Mouse (Mus musculus) hindbrain, embryonic 14.5 days (tissue): ENCODE data around the gene Prph. TPM values are rescaled to one million over a fixed set of nuclear protein-coding genes. Genes with fewer than 3 reads are reported as not detected.

Source experiments
- ATAC-seq: fragments of 200-750 bp; cut with Nextera tagmentation; 2 replicates; pipeline ENCODE4 v1.8.0; 2017; ENCODE audit warnings: moderate number of reproducible peaks, mild to moderate bottlenecking, moderate TSS enrichment, moderate library complexity; ENCODE audit not compliant: low FRiP score
- DNase-seq: peaks from one replicate; pipeline ENCODE4 v3.0.0-alpha.2; 2015; ENCODE audit warnings: low spot score
- H3K27ac ChIP-seq: fragments of 300-500 bp; sonication (generic); 2 replicates; pipeline ENCODE4 v1.5.1; 2014; ENCODE audit warnings: mild to moderate bottlenecking, moderate library complexity
- H3K27me3 ChIP-seq: fragments of 300-500 bp; sonication (generic); 2 replicates; pipeline ENCODE4 v1.6.1; 2014; ENCODE audit warnings: mild to moderate bottlenecking, low read length, mixed read lengths; ENCODE audit not compliant: control insufficient read depth, insufficient read depth
- H3K36me3 ChIP-seq: fragments of 300-500 bp; sonication (generic); replicated peaks from 2 replicates; pipeline ENCODE4 v1.6.1; 2014; ENCODE audit not compliant: control insufficient read depth, insufficient read depth
- H3K4me1 ChIP-seq: fragments of 300-500 bp; sonication (generic); replicated peaks from 2 replicates; pipeline ENCODE4 v1.6.1; 2014; ENCODE audit warnings: antibody characterized with exemption, low read length, mixed read lengths; ENCODE audit not compliant: control insufficient read depth, insufficient read depth
- H3K4me2 ChIP-seq: fragments of 300-500 bp; sonication (generic); replicated peaks from 2 replicates; pipeline ENCODE4 v1.6.1; 2014; ENCODE audit warnings: mild to moderate bottlenecking, moderate library complexity
- H3K4me3 ChIP-seq: fragments of 300-500 bp; sonication (generic); replicated peaks from 2 replicates; pipeline ENCODE4 v1.5.1; 2014; ENCODE audit warnings: mild to moderate bottlenecking, low read length
- H3K9ac ChIP-seq: fragments of 300-500 bp; sonication (generic); 2 replicates; pipeline ENCODE4 v1.6.1; 2014
- H3K9me3 ChIP-seq: fragments of 300-500 bp; sonication (generic); 2 replicates; pipeline ENCODE4 v1.6.1; 2016; ENCODE audit warnings: low read length; ENCODE audit not compliant: control insufficient read depth
- WGBS: fragments of 180-500 bp; shearing (Covaris S2); extraction: QIAGEN DNeasy Blood & Tissue Kit; methylation state at CpG from one replicate; pipeline ENCODE4 v1.1.7; 2014; 5-methylcytosine and 5-hydroxymethylcytosine counted together
- microRNA-seq: library from miRNA; unstranded; fragments of <30 nt; microRNA quantifications from one replicate; pipeline ENCODE4, GENCODE M21; 2016
- polyA plus RNA-seq: library from polyadenylated mRNA; unstranded; fragments of >200 nt; fragmentation: Nextera tagmentation; extraction: Ambion mirVana; gene quantifications from 2 replicates; pipeline ENCODE4 v1.2.1, GENCODE M21; 2014

The Prph gene
- polyA plus RNA-seq, 1 experiment from 2014 or later, result 77.9 TPM

GRCm38 (mm10) chr15:99099984-99100383 lies 45.0 kb downstream of the Prph start:
- 45% methylated on average over 3 of the region's 3 CpGs for WGBS
- Histone ChIP-seq H3K4me1 (peaks cover 33% of the 10 kb centered on the region), H3K9me3 (no peaks in the 10 kb centered on the region), H3K27me3 (peaks cover 63% of the 10 kb centered on the region), H3K4me3 (no peak overlapping the region), H3K4me2 (no peak overlapping the region), H3K9ac (no peak overlapping the region), H3K36me3 (no peaks in the 10 kb centered on the region), H3K27ac (no peak overlapping the region)
- DNase-seq (no peak), ATAC-seq (no peak)

GRCm38 (mm10) chr15:99105238-99105637 lies 50.3 kb downstream of the Prph start:
- WGBS, result 70% methylated on average over 7 of the region's 7 CpGs
- no peak overlapping the region for H3K4me2 ChIP-seq

GRCm38 (mm10) chr15:99107866-99108265 lies 52.9 kb downstream of the Prph start:
- no peak overlapping the region for H3K9ac ChIP-seq
- no peaks in the 10 kb centered on the region for H3K4me1 ChIP-seq
- no peak overlapping the region for H3K4me3 ChIP-seq
- H3K36me3 ChIP-seq, result no peaks in the 10 kb centered on the region
- H3K27ac ChIP-seq, result no peak overlapping the region
- DNase-seq (no peak), ATAC-seq (no peak)
- H3K27me3 ChIP-seq, result no peaks in the 10 kb centered on the region
- no peak overlapping the region for H3K4me2 ChIP-seq
- WGBS, result 82% methylated on average over 3 of the region's 3 CpGs
- no peaks in the 10 kb centered on the region for H3K9me3 ChIP-seq

More at GRCm38 (mm10) chr15:99105238-99105637, 50.3 kb downstream of the Prph start:
- ATAC-seq, result no peak
- Histone ChIP-seq H3K27me3 (peaks cover 11% of the 10 kb centered on the region; the same call in 1 of the 2 replicates), H3K27ac (no peak overlapping the region), H3K9me3 (no peaks in the 10 kb centered on the region), H3K4me3 (no peak overlapping the region), H3K4me1 (no peaks in the 10 kb centered on the region), H3K36me3 (no peaks in the 10 kb centered on the region), H3K9ac (no peak overlapping the region)
- no peak for DNase-seq

Small RNA genes within 50 kb of the gene (microRNA-seq; reads per million reads assigned to microRNA genes)
- 0.65 reads per million for gene Mir6960

Other genes starting within 250 kb of the Prph start
- 0.59 and 0.64 TPM in 2 replicates for gene Ddn, start 245.7 kb upstream of the Prph start, polyA plus RNA-seq
- gene Prkag1, start 223.7 kb upstream of the Prph start, polyA plus RNA-seq, result 59.0 and 65.3 TPM in 2 replicates
- 12.9 and 14.9 TPM in 2 replicates for gene Kmt2d, start 184.0 kb upstream of the Prph start, polyA plus RNA-seq
- 19.4 and 19.8 TPM in 2 replicates for gene Rhebl1, start 160.6 kb upstream of the Prph start, polyA plus RNA-seq
- gene Dhh, start 156.6 kb upstream of the Prph start, polyA plus RNA-seq, result 1.1 and 1.4 TPM in 2 replicates
- gene Lmbr1l, start 136.9 kb upstream of the Prph start, polyA plus RNA-seq, result 6.4 and 8.1 TPM in 2 replicates
- 1,223 and 1,455 TPM in 2 replicates for gene Tuba1b, start 120.6 kb upstream of the Prph start, polyA plus RNA-seq
- gene Gm49450, start 101.6 kb upstream of the Prph start, polyA plus RNA-seq, result not detected in 2 replicates
- gene Tuba1a, start 101.5 kb upstream of the Prph start, polyA plus RNA-seq, result 14,408 and 15,410 TPM in 2 replicates
- gene Tuba1c, start 25.3 kb upstream of the Prph start, polyA plus RNA-seq, result 21.7 and 24.2 TPM in 2 replicates
- 3.7 and 4.0 TPM in 2 replicates for gene Troap, start 19.4 kb downstream of the Prph start, polyA plus RNA-seq
- 4.7 and 6.6 TPM in 2 replicates for gene C1ql4, start 32.6 kb downstream of the Prph start, polyA plus RNA-seq
- gene Dnajc22, start 38.0 kb downstream of the Prph start, polyA plus RNA-seq, result 0.52 and 1.0 TPM in 2 replicates
- 33.7 and 33.8 TPM in 2 replicates for gene Spats2, start 70.7 kb downstream of the Prph start, polyA plus RNA-seq
- gene Kcnh3, start 169.7 kb downstream of the Prph start, polyA plus RNA-seq, result 0.81 and 0.96 TPM in 2 replicates
- 200 and 205 TPM in 2 replicates for gene Mcrs1, start 196.8 kb downstream of the Prph start, polyA plus RNA-seq
- gene Prpf40b, start 239.9 kb downstream of the Prph start, polyA plus RNA-seq, result 84.7 and 89.6 TPM in 2 replicates
- 0.39 and 0.81 TPM in 2 replicates for gene Fam186b, start 240.7 kb downstream of the Prph start, polyA plus RNA-seq